Mouse (Mus musculus): ENCODE data around the gene Phf2.

Phf2 gene

GRCm38 (mm10) chr13:48870771-48871731 lies at the start of gene Phf2:
Gene Phf2 (minus strand): TSS chr13:48871119.
- no peak for DNase-seq (ENCODE audit: low read depth, low spot score)

GRCm38 (mm10) chr13:48919756-48920415 lies 49.0 kb upstream of the Phf2 start:
- no peak for DNase-seq (ENCODE audit: low read depth, low spot score)

- DNase-seq (ENCODE audit: low read depth, low spot score): no peak
Observed at GRCm38 (mm10) chr13:48917113-48917599, 46.2 kb upstream of the Phf2 start.

GRCm38 (mm10) chr13:48913680-48914079 lies 42.8 kb upstream of the Phf2 start:
- no peak for DNase-seq (ENCODE audit: low read depth, low spot score)

GRCm38 (mm10) chr13:48913141-48913540 lies 42.2 kb upstream of the Phf2 start:
- DNase-seq (ENCODE audit: low read depth, low spot score): no peak

DNA sequence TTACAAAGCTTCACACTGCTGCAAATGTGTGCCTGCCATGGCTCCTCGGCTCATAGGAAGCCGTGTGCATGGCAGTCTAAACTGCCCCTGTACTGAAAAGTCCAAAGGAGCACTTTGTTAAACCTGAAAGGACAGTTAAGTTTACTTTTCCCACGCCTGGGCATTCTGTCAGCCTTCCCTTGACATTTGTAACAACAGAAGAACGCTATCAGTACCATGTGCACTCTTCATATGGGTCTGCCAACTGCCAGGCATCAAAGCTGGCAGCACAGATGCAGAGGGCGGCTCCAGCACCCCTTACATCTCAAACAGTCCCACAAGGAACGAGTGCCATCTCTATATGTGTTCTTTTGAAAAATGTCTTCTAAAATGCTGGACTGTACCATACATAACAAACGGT lies 40.5 kb upstream of the Phf2 start:
- no peak for DNase-seq (ENCODE audit: low read depth, low spot score)

DNA sequence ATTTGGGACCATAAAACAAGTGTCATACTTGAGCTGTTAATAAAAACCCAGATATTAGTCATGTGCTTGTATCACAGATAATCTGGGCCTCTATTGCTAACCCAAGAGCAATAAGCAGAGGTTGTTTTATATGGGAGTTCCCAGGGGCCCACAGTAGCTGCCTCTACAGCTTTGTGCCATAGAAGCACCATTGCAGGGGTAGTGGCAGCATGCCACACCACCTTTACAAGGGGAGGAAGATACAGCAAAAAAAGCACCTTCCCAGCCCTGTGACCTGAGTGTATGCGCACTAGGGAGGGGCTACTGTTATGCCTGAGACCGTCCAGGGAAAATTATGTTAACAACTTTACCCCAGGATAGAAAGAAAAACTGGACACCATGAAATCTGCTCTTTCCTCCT lies 34.5 kb upstream of the Phf2 start:
- DNase-seq (ENCODE audit: low read depth, low spot score): no peak

DNA sequence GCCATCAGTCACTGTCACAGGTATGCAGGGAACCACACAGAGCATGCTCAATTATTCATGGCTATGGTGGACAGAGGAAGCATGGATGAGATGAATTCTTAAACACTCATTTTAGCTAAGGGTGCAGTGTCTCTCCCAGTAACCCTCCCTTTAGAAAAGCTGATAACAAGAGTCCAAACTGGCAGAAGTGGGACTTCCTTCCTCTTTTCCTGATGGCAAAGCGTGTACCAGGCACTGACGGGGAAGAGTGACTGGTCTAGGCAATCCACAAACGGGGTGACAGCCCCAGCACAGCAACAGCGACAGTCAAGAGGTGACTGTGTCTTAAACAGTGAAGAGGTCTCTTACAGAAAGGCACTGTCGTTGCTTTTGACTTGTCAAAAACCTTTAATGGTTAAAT lies 24.5 kb upstream of the Phf2 start:
- no peak for DNase-seq (ENCODE audit: low read depth, low spot score)

- DNase-seq (ENCODE audit: low read depth, low spot score): no peak
Observed at GRCm38 (mm10) chr13:48890260-48890960, 19.5 kb upstream of the Phf2 start.

DNA sequence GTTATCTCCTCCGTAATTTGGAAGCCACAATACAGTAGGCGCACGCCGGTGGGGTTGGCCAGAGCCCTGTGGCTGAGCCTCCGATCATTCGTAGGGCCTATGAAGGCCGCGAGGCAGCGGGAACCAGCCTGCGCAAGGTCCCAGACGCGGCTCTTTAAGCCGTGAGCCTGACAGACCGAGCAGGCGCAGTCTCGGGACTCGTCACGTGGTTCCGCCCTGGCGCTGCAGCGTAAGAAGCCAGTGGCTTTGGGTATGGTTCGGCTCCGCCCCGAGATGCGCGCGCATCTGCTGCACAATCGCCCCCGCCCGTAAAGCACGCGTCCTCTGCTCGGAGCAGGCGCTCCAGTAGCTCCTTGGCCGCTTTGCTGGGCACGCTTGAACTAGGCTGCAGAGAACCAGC lies 7.6 kb upstream of the Phf2 start:
- peak; percentile 92 for DNase-seq (ENCODE audit: low read depth, low spot score)

- DNase-seq (ENCODE audit: low read depth, low spot score): no peak
Observed at GRCm38 (mm10) chr13:48877805-48878204, 6.9 kb upstream of the Phf2 start.

DNA sequence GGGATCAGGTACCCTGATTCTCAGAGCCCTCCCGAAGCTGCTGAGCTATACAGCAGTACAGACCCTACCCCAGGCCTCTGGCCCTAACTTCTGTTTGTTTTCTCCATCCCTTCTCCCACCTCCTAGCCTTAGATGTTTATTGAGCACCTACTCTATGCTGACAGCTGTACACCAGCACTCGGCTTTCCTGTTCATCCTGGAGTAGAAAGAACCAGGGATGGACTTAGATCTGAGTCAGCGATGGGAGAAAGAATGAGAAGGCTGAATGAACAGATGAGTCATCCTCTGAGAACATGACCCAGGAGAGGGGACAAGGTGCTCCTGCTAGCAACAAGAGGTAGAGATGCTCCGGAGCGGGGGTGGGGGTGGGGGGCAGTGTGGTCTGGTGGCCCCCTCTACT lies 1.8 kb upstream of the Phf2 start:
- DNase-seq (ENCODE audit: low read depth, low spot score): no peak

GRCm38 (mm10) chr13:48871887-48872606 lies 1.1 kb upstream of the Phf2 start:
- no peak for DNase-seq (ENCODE audit: low read depth, low spot score)

GRCm38 (mm10) chr13:48869950-48870770 lies 759 bp downstream of the Phf2 start:
- DNase-seq (ENCODE audit: low read depth, low spot score): no peak

GRCm38 (mm10) chr13:48869600-48869949 lies 1.3 kb downstream of the Phf2 start:
- no peak for DNase-seq (ENCODE audit: low read depth, low spot score)

GRCm38 (mm10) chr13:48869088-48869487 lies 1.8 kb downstream of the Phf2 start:
- no peak for DNase-seq (ENCODE audit: low read depth, low spot score)

DNA sequence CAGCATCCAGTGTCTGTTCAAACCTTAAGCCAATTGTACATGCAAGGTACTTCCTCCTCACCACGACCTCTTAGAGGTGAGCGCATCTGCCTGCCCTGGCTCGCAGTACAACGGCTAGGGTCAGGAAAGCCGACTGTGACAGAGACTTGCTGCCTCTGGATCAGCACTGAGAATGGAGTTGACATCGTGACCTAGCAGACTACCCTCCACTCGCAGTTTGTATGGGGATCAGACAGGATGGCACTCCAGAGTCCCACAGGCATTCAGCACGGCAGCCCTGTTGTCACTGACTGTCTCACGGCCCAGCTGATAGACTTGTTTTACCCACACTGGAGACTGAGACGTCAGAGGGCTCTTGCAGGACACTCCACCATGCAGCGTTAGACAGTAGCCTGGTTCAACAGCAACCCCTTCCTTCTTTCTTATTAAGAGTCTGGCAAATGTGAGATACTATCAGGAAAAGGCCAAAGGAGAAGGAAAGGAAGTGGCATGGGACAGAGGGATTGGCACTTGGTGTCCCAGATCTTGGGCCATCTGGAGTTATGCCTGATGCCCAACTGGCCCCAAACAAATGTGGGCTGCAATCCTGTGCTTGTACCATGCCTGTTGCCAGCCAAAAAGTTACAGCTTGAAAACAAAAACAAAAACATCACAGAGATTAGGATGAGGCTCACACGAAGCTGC lies 6.1 kb downstream of the Phf2 start:
- no peak for DNase-seq (ENCODE audit: low read depth, low spot score)

GRCm38 (mm10) chr13:48863556-48863955 lies 7.4 kb downstream of the Phf2 start:
- no peak for DNase-seq (ENCODE audit: low read depth, low spot score)

- DNase-seq (ENCODE audit: low read depth, low spot score): no peak
Observed at GRCm38 (mm10) chr13:48861913-48862312, 9.0 kb downstream of the Phf2 start.

DNA sequence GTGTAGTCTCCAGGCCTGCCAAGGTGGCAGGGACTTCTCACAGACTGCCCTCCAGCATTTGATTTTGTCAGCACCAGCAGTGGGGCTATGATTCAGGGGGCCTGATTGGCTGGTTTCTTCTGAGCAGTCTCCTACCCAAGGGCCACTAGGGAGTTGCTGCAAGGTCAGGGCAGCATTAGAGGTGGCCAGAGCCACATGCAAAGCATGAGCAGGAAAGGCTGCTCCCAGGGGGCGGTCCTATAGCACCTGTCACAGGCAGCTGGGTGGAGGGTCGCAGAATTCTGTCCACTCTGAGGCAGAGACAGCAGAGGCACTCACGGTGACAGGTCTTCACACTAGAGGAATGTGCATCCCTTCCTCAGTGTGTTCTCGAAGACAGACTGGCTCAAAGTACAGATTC lies 12.1 kb downstream of the Phf2 start:
- no peak for DNase-seq (ENCODE audit: low read depth, low spot score)

All from WW6 (cell line).